Mouse (Mus musculus) kidney, adult 2 months (tissue): ENCODE data around the gene Tmem9b. TPM values are rescaled to one million over a fixed set of nuclear protein-coding genes. Genes with fewer than 3 reads are reported as not detected.

Experiments
- DNase-seq: peaks from one replicate; pipeline ENCODE4 v3.0.0; 2021
- H3K27ac ChIP-seq: fragments of 200-500 bp; 2 replicates; pipeline ENCODE4 v1.5.1; 2012; ENCODE audit warnings: low read depth, low read length, control low read depth, inconsistent platforms; ENCODE audit not compliant: insufficient read depth
- H3K27me3 ChIP-seq: fragments of 200-500 bp; replicated peaks from 2 replicates; pipeline ENCODE4 v1.6.1; 2012; ENCODE audit warnings: mild to moderate bottlenecking, moderate library complexity, low read length, inconsistent platforms; ENCODE audit not compliant: control insufficient read depth, insufficient read depth
- H3K36me3 ChIP-seq: fragments of 200-500 bp; 2 replicates; pipeline ENCODE4 v1.6.1; 2012; ENCODE audit warnings: mild to moderate bottlenecking, moderate library complexity, low read length, inconsistent platforms; ENCODE audit not compliant: control insufficient read depth, insufficient read depth
- H3K4me1 ChIP-seq: fragments of 200-500 bp; 2 replicates; pipeline ENCODE4 v1.6.1; 2011; ENCODE audit warnings: low read length; ENCODE audit not compliant: control insufficient read depth, insufficient read depth
- H3K4me3 ChIP-seq: fragments of 200-500 bp; 2 replicates; pipeline ENCODE4 v1.5.1; 2011; ENCODE audit warnings: mild to moderate bottlenecking, low read depth, low read length, control low read depth; ENCODE audit not compliant: insufficient read depth
- CTCF ChIP-seq: fragments of 200-500 bp; conservative IDR thresholded peaks from 2 replicates; pipeline ENCODE4 v1.5.1; 2011; ENCODE audit warnings: low read depth, mild to moderate bottlenecking, control low read depth, low read length, moderate library complexity, mixed read lengths; ENCODE audit not compliant: insufficient read depth, insufficient read length
- POLR2A ChIP-seq: fragments of 200-500 bp; IDR thresholded peaks from one replicate; pipeline ENCODE4 v1.6.1; 2011; ENCODE audit warnings: low read depth, low read length, control low read depth
- WGBS: fragments of 180-500 bp; shearing (Covaris S2); methylation state at CpG from one replicate; pipeline ENCODE4 v1.1.7; 2018; 5-methylcytosine and 5-hydroxymethylcytosine counted together
- polyA plus RNA-seq: library from polyadenylated mRNA; depleted of rRNA; stranded (reverse); fragments of >200 nt; gene quantifications from 2 replicates; pipeline ENCODE4 v1.2.3, GENCODE M21; 2012

Tmem9b gene
- polyA plus RNA-seq, 1 experiment, result 74.5 TPM

GRCm38 (mm10) chr7:109719286-109719685, 33.4 kb downstream of the Tmem9b start:
- Histone ChIP-seq H3K27ac (no peak overlapping the region), H3K27me3 (no peaks in the 10 kb centered on the region), H3K4me1 (no peaks in the 10 kb centered on the region), H3K36me3 (no peaks in the 10 kb centered on the region), H3K4me3 (no peak overlapping the region)
- WGBS, result 59% methylated on average over 9 of the region's 9 CpGs
- peak; percentile 45 for DNase-seq
- TF ChIP-seq POLR2A (no peak), CTCF (0 out of 2 replicates have a peak, but pooled peaks have one; percentile 15)

- 94% methylated on average over 2 of the region's 2 CpGs for WGBS
- DNase-seq, result no peak
- H3K4me1 ChIP-seq, result no peaks in the 10 kb centered on the region
These were observed 39.2 kb downstream of the Tmem9b start for GRCm38 (mm10) chr7:109713434-109713982.

GRCm38 (mm10) chr7:109712198-109712597, 40.5 kb downstream of the Tmem9b start:
- Histone ChIP-seq H3K36me3 (no peaks in the 10 kb centered on the region; the same call in 1 of the 2 replicates), H3K27ac (no peak overlapping the region), H3K27me3 (no peaks in the 10 kb centered on the region), H3K4me3 (no peak overlapping the region), H3K4me1 (no peaks in the 10 kb centered on the region)
- no peak for DNase-seq
- 87% methylated on average over 7 of the region's 7 CpGs for WGBS
- TF ChIP-seq CTCF (no peak), POLR2A (no peak)

More at GRCm38 (mm10) chr7:109713434-109713982, 39.2 kb downstream of the Tmem9b start:
- Histone ChIP-seq H3K36me3 (no peaks in the 10 kb centered on the region; the same call in 1 of the 2 replicates), H3K4me3 (no peak overlapping the region), H3K27me3 (no peaks in the 10 kb centered on the region), H3K27ac (no peak overlapping the region)
- no peak for TF ChIP-seq CTCF
- TF ChIP-seq POLR2A, result no peak

GRCm38 (mm10) chr7:109710069-109710468, 42.6 kb downstream of the Tmem9b start:
- DNase-seq, result no peak
- no peak overlapping the region for H3K4me3 ChIP-seq
- WGBS, result 26% methylated on average over 1 of the region's 1 CpGs
- H3K27ac ChIP-seq, result peak overlapping the region; percentile 87
- H3K36me3 ChIP-seq, result no peaks in the 10 kb centered on the region; the same call in 1 of the 2 replicates
- no peaks in the 10 kb centered on the region for H3K27me3 ChIP-seq
- H3K4me1 ChIP-seq, result no peaks in the 10 kb centered on the region; the same call in 1 of the 2 replicates
- TF ChIP-seq POLR2A (no peak), CTCF (no peak)

GRCm38 (mm10) chr7:109708961-109709382, 43.7 kb downstream of the Tmem9b start:
- no peak overlapping the region for H3K27ac ChIP-seq
- WGBS, result 44% methylated on average over 3 of the region's 3 CpGs
- DNase-seq, result peak; percentile 75

GRCm38 (mm10) chr7:109707023-109707785, 45.5 kb downstream of the Tmem9b start:
- H3K4me3 ChIP-seq, result no peak overlapping the region
- WGBS, result 30% methylated on average over 4 of the region's 4 CpGs
- H3K27ac ChIP-seq, result peak overlapping the region; percentile 49; the same call in 1 of the 2 replicates
- H3K27me3 ChIP-seq, result no peaks in the 10 kb centered on the region
- H3K36me3 ChIP-seq, result no peaks in the 10 kb centered on the region; the same call in 1 of the 2 replicates
- peak; percentile 74 for DNase-seq
- TF ChIP-seq POLR2A, result no peak
- peak; percentile 76 for TF ChIP-seq CTCF
- H3K4me1 ChIP-seq, result peaks cover 9% of the 10 kb centered on the region; the same call in 1 of the 2 replicates

More at GRCm38 (mm10) chr7:109708961-109709382, 43.7 kb downstream of the Tmem9b start:
- no peak for TF ChIP-seq POLR2A
- TF ChIP-seq CTCF, result no peak
- Histone ChIP-seq H3K36me3 (no peaks in the 10 kb centered on the region; the same call in 1 of the 2 replicates), H3K4me3 (no peak overlapping the region), H3K27me3 (no peaks in the 10 kb centered on the region), H3K4me1 (peaks cover 5% of the 10 kb centered on the region; the same call in 1 of the 2 replicates)

- Histone ChIP-seq H3K27ac (no peak overlapping the region; the same call in 1 of the 2 replicates), H3K27me3 (no peaks in the 10 kb centered on the region), H3K4me3 (no peak overlapping the region), H3K36me3 (no peaks in the 10 kb centered on the region; the same call in 1 of the 2 replicates), H3K4me1 (peaks cover 9% of the 10 kb centered on the region; the same call in 1 of the 2 replicates)
- 36% methylated on average over 3 of the region's 3 CpGs for WGBS
- TF ChIP-seq POLR2A (no peak), CTCF (no peak)
- DNase-seq, result peak; percentile 48
These were observed 48.2 kb downstream of the Tmem9b start for GRCm38 (mm10) chr7:109704461-109704860.
